Mouse (Mus musculus) neural tube, embryonic 12.5 days (tissue): Measurements from ENCODE around the gene Gabrd. TPM values are rescaled to one million over a fixed set of nuclear protein-coding genes. Genes with fewer than 3 reads are reported as not detected.
"Not testable (repeated sequence)": the region's sequence is repeated elsewhere in the genome, so short reads cannot be mapped to it uniquely, and the experiment has no call there.

Source experiments
- ATAC-seq: fragments of 200-750 bp; cut with Nextera tagmentation; 2 replicates; pipeline ENCODE4 v1.8.0; 2017; ENCODE audit warnings: low read depth, mild to moderate bottlenecking, moderate TSS enrichment, moderate library complexity; ENCODE audit not compliant: low FRiP score
- H3K27ac ChIP-seq: fragments of 300-500 bp; sonication (generic); 2 replicates; pipeline ENCODE4 v1.5.1; 2016
- H3K27me3 ChIP-seq: fragments of 300-500 bp; sonication (generic); replicated peaks from 2 replicates; pipeline ENCODE4 v1.6.1; 2016; ENCODE audit warnings: mild to moderate bottlenecking
- H3K36me3 ChIP-seq: fragments of 300-500 bp; sonication (generic); 2 replicates; pipeline ENCODE4 v1.6.1; 2016; ENCODE audit warnings: mild to moderate bottlenecking
- H3K4me1 ChIP-seq: fragments of 300-500 bp; sonication (generic); 2 replicates; pipeline ENCODE4 v1.6.1; 2016
- H3K4me2 ChIP-seq: fragments of 300-500 bp; sonication (generic); replicated peaks from 2 replicates; pipeline ENCODE4 v1.6.1; 2016; ENCODE audit warnings: mild to moderate bottlenecking
- H3K4me3 ChIP-seq: fragments of 300-500 bp; sonication (generic); 2 replicates; pipeline ENCODE4 v1.5.1; 2016
- H3K9ac ChIP-seq: fragments of 300-500 bp; sonication (generic); 2 replicates; pipeline ENCODE4 v1.6.1; 2016; ENCODE audit warnings: mild to moderate bottlenecking
- H3K9me3 ChIP-seq: fragments of 300-500 bp; sonication (generic); 2 replicates; pipeline ENCODE4 v1.6.1; 2016; ENCODE audit warnings: mild to moderate bottlenecking
- WGBS: fragments of 180-500 bp; shearing (Covaris S2); methylation state at CpG from one replicate; pipeline ENCODE4 v1.1.7; 2016; 5-methylcytosine and 5-hydroxymethylcytosine counted together
- polyA plus RNA-seq: library from polyadenylated mRNA; unstranded; fragments of >200 nt; fragmentation: Nextera tagmentation; extraction: Ambion mirVana; gene quantifications from 2 replicates; pipeline ENCODE4 v1.2.1, GENCODE M21; 2016

The Gabrd gene
- polyA plus RNA-seq = 0.34 TPM in 1 of 2 replicates, not detected in the other

GRCm38 (mm10) chr4:155397511-155398221 lies at the start of gene Gabrd:
Gene Gabrd (minus strand): TSS chr4:155398112.
- Histone ChIP-seq H3K4me3 (peak within 1 kb of the TSS; percentile 32), H3K9ac (peak within 1 kb of the TSS; percentile 10; the same call in 1 of the 2 replicates), H3K27me3 (peaks cover 48% of the 10 kb centered on the region), H3K36me3 (no peaks in the 10 kb centered on the region), H3K4me1 (peaks cover 9% of the 10 kb centered on the region; the same call in 1 of the 2 replicates), H3K27ac (no peak within 1 kb of the TSS), H3K4me2 (peak within 1 kb of the TSS; percentile 73), H3K9me3 (no peaks in the 10 kb centered on the region)
- no peak for ATAC-seq
- WGBS = under 1% methylated on average over 57 of the region's 57 CpGs

- Histone ChIP-seq H3K27ac (no peak overlapping the region), H3K4me1 (no peaks in the 10 kb centered on the region), H3K36me3 (no peaks in the 10 kb centered on the region), H3K9me3 (no peaks in the 10 kb centered on the region), H3K27me3 (no peaks in the 10 kb centered on the region), H3K4me3 (no peak overlapping the region), H3K9ac (no peak overlapping the region), H3K4me2 (no peak overlapping the region)
- 76% methylated on average over 3 of the region's 3 CpGs for WGBS
- ATAC-seq = no peak
Observed at GRCm38 (mm10) chr4:155442808-155443207, 44.9 kb upstream of the Gabrd start.

GRCm38 (mm10) chr4:155433993-155434392 lies 36.1 kb upstream of the Gabrd start:
- Histone ChIP-seq H3K9me3 (no peaks in the 10 kb centered on the region), H3K36me3 (no peaks in the 10 kb centered on the region), H3K27ac (no peak overlapping the region), H3K9ac (no peak overlapping the region), H3K4me1 (no peaks in the 10 kb centered on the region), H3K4me2 (no peak overlapping the region), H3K4me3 (no peak overlapping the region), H3K27me3 (no peaks in the 10 kb centered on the region)
- WGBS = 83% methylated on average over 5 of the region's 5 CpGs
- ATAC-seq = no peak

- H3K9ac ChIP-seq = no peak overlapping the region
- no peak for ATAC-seq
- H3K4me2 ChIP-seq = no peak overlapping the region
- no peaks in the 10 kb centered on the region for H3K27me3 ChIP-seq
- no peaks in the 10 kb centered on the region for H3K36me3 ChIP-seq
- H3K4me1 ChIP-seq = no peaks in the 10 kb centered on the region
- H3K9me3 ChIP-seq = no peaks in the 10 kb centered on the region
- H3K4me3 ChIP-seq = no peak overlapping the region
- 86% methylated on average over 6 of the region's 6 CpGs for WGBS
- no peak overlapping the region for H3K27ac ChIP-seq
Observed at GRCm38 (mm10) chr4:155432358-155432757, 34.4 kb upstream of the Gabrd start.

- no peak overlapping the region for H3K9ac ChIP-seq
- no peaks in the 10 kb centered on the region for H3K9me3 ChIP-seq
- no peak overlapping the region for H3K4me2 ChIP-seq
- no peak overlapping the region for H3K4me3 ChIP-seq
- no peak overlapping the region for H3K27ac ChIP-seq
- no peaks in the 10 kb centered on the region for H3K36me3 ChIP-seq
- no peak for ATAC-seq
- H3K27me3 ChIP-seq = no peaks in the 10 kb centered on the region
- 86% methylated on average over 3 of the region's 3 CpGs for WGBS
- no peaks in the 10 kb centered on the region for H3K4me1 ChIP-seq
Observed at GRCm38 (mm10) chr4:155429202-155429601, 31.3 kb upstream of the Gabrd start.

GRCm38 (mm10) chr4:155428442-155428841 lies 30.5 kb upstream of the Gabrd start:
- H3K4me2 ChIP-seq = no peak overlapping the region
- no peaks in the 10 kb centered on the region for H3K36me3 ChIP-seq
- H3K9me3 ChIP-seq = no peaks in the 10 kb centered on the region
- H3K4me1 ChIP-seq = no peaks in the 10 kb centered on the region
- no peak overlapping the region for H3K27ac ChIP-seq
- H3K27me3 ChIP-seq = no peaks in the 10 kb centered on the region
- no peak for ATAC-seq
- no peak overlapping the region for H3K9ac ChIP-seq
- H3K4me3 ChIP-seq = no peak overlapping the region

GRCm38 (mm10) chr4:155426272-155426671 lies 28.4 kb upstream of the Gabrd start:
- no peak overlapping the region for H3K4me2 ChIP-seq
- no peaks in the 10 kb centered on the region for H3K27me3 ChIP-seq
- no peak overlapping the region for H3K27ac ChIP-seq
- no peaks in the 10 kb centered on the region for H3K36me3 ChIP-seq
- H3K9ac ChIP-seq = no peak overlapping the region
- H3K4me3 ChIP-seq = no peak overlapping the region
- WGBS = 75% methylated on average over 6 of the region's 6 CpGs
- no peaks in the 10 kb centered on the region for H3K9me3 ChIP-seq
- ATAC-seq = no peak
- no peaks in the 10 kb centered on the region for H3K4me1 ChIP-seq

- no peak overlapping the region for H3K9ac ChIP-seq
- WGBS = 82% methylated on average over 5 of the region's 5 CpGs
- ATAC-seq = no peak
Observed at GRCm38 (mm10) chr4:155423988-155424387, 26.1 kb upstream of the Gabrd start.

GRCm38 (mm10) chr4:155421412-155422370 lies 23.8 kb upstream of the Gabrd start:
- not testable (repeated sequence) for H3K9ac ChIP-seq, H3K27ac ChIP-seq, ATAC-seq, H3K4me1 ChIP-seq, H3K27me3 ChIP-seq, H3K36me3 ChIP-seq, H3K4me3 ChIP-seq, H3K4me2 ChIP-seq, H3K9me3 ChIP-seq
- 88% methylated on average over 21 of the region's 30 CpGs for WGBS

More at GRCm38 (mm10) chr4:155423988-155424387, 26.1 kb upstream of the Gabrd start:
- Histone ChIP-seq H3K4me3 (no peak overlapping the region), H3K4me2 (no peak overlapping the region), H3K36me3 (no peaks in the 10 kb centered on the region), H3K27ac (no peak overlapping the region), H3K4me1 (no peaks in the 10 kb centered on the region), H3K27me3 (no peaks in the 10 kb centered on the region), H3K9me3 (no peaks in the 10 kb centered on the region)

GRCm38 (mm10) chr4:155420137-155420536 lies 22.2 kb upstream of the Gabrd start:
- no peak for ATAC-seq
- Histone ChIP-seq H3K4me3 (no peak overlapping the region), H3K36me3 (no peaks in the 10 kb centered on the region), H3K4me1 (no peaks in the 10 kb centered on the region), H3K9ac (no peak overlapping the region), H3K9me3 (no peaks in the 10 kb centered on the region), H3K4me2 (no peak overlapping the region), H3K27ac (no peak overlapping the region), H3K27me3 (no peaks in the 10 kb centered on the region)
- 92% methylated on average over 3 of the region's 3 CpGs for WGBS

- Histone ChIP-seq H3K4me1 (0 out of 2 replicates have a peak, but pooled peaks cover 5% of the 10 kb centered on the region), H3K27me3 (no peaks in the 10 kb centered on the region), H3K4me3 (no peak overlapping the region), H3K36me3 (no peaks in the 10 kb centered on the region), H3K9me3 (no peaks in the 10 kb centered on the region), H3K9ac (no peak overlapping the region), H3K4me2 (no peak overlapping the region), H3K27ac (no peak overlapping the region)
- WGBS = 80% methylated on average over 9 of the region's 9 CpGs
- no peak for ATAC-seq
Observed at GRCm38 (mm10) chr4:155414656-155415235, 16.8 kb upstream of the Gabrd start.
